Mouse (Mus musculus) erythroblast, embryonic 14.5 days (primary cell): ENCODE results near the gene B3gnt5. TPM values are rescaled to one million over a fixed set of nuclear protein-coding genes. Genes with fewer than 3 reads are reported as not detected.

Experiments used
- H3K27me3 ChIP-seq: 2 replicates; pipeline ENCODE4 v1.6.1; 2012; ENCODE audit warnings: inconsistent platforms; ENCODE audit not compliant: control insufficient read depth
- H3K36me3 ChIP-seq: 2 replicates; pipeline ENCODE4 v1.6.1; 2012; ENCODE audit warnings: mild to moderate bottlenecking, inconsistent platforms; ENCODE audit not compliant: control insufficient read depth
- H3K4me1 ChIP-seq: 2 replicates; pipeline ENCODE4 v1.6.1; 2012; ENCODE audit warnings: inconsistent platforms; ENCODE audit not compliant: control insufficient read depth
- H3K4me3 ChIP-seq: replicated peaks from 2 replicates; pipeline ENCODE3; 2012; ENCODE audit warnings: moderate library complexity, mild to moderate bottlenecking, inconsistent platforms
- H3K9me3 ChIP-seq: 2 replicates; pipeline ENCODE4 v1.6.1; 2012; ENCODE audit warnings: low read length, inconsistent platforms, mixed read lengths; ENCODE audit not compliant: control insufficient read depth
- GATA1 ChIP-seq: IDR thresholded peaks from 2 replicates; pipeline ENCODE4 v1.6.1; 2012; ENCODE audit warnings: low read length, inconsistent platforms, mixed read lengths
- TAL1 ChIP-seq: IDR thresholded peaks from 3 replicates; pipeline ENCODE4 v1.6.1; 2012; ENCODE audit warnings: low read length, inconsistent platforms, mixed read lengths
- polyA plus RNA-seq: library from polyadenylated mRNA; stranded (reverse); fragments of >175 nt; gene quantifications from 2 replicates; pipeline ENCODE4 v1.2.3, GENCODE M21; 2012

B3gnt5 gene
- polyA plus RNA-seq, 1 experiment, result not detected

GRCm38 (mm10) chr16:19786386-19787090 is 26.5 kb downstream of the B3gnt5 start:
- Histone ChIP-seq H3K9me3 (no peaks in the 10 kb centered on the region), H3K36me3 (no peaks in the 10 kb centered on the region), H3K4me3 (no peak overlapping the region), H3K4me1 (no peaks in the 10 kb centered on the region), H3K27me3 (no peaks in the 10 kb centered on the region)
- TF ChIP-seq TAL1 (no peak), GATA1 (no peak)

- Histone ChIP-seq H3K27me3 (no peaks in the 10 kb centered on the region), H3K4me1 (no peaks in the 10 kb centered on the region), H3K36me3 (no peaks in the 10 kb centered on the region), H3K4me3 (no peak overlapping the region), H3K9me3 (no peaks in the 10 kb centered on the region)
- TF ChIP-seq TAL1 (no peak), GATA1 (no peak)
These were observed 29.9 kb downstream of the B3gnt5 start for GRCm38 (mm10) chr16:19789914-19790313.

GRCm38 (mm10) chr16:19818801-19819200 is 58.8 kb downstream of the B3gnt5 start:
- H3K4me3 ChIP-seq, result no peak overlapping the region
- H3K9me3 ChIP-seq, result no peaks in the 10 kb centered on the region
- no peaks in the 10 kb centered on the region for H3K27me3 ChIP-seq
- H3K4me1 ChIP-seq, result no peaks in the 10 kb centered on the region
- TF ChIP-seq GATA1, result no peak
- no peak for TF ChIP-seq TAL1
- no peaks in the 10 kb centered on the region for H3K36me3 ChIP-seq

Other genes starting within 250 kb of the B3gnt5 start
- not detected in 2 replicates for gene Olfr167, start 237.9 kb upstream of the B3gnt5 start, polyA plus RNA-seq
- not detected in 2 replicates for gene Olfr168, start 224.7 kb upstream of the B3gnt5 start, polyA plus RNA-seq
- not detected in 2 replicates for gene Olfr169, start 188.4 kb upstream of the B3gnt5 start, polyA plus RNA-seq
- gene Olfr170, start 148.3 kb upstream of the B3gnt5 start, polyA plus RNA-seq, result not detected in 2 replicates
- gene Olfr171, start 130.3 kb upstream of the B3gnt5 start, polyA plus RNA-seq, result 0.06 TPM in 1 of 2 replicates, not detected in the other
- gene Lamp3, start 53.8 kb upstream of the B3gnt5 start, polyA plus RNA-seq, result not detected in 2 replicates
- gene Klhl6, start 222.8 kb downstream of the B3gnt5 start, polyA plus RNA-seq, result not detected in 2 replicates